Mouse (Mus musculus): ENCODE measurements around the gene Tex38.

Tex38 gene

GRCm38 (mm10) chr4:115777627-115778026 lies 3.2 kb downstream of the Tex38 start:
- no peak for ATAC-seq (ENCODE audit: insufficient number of reproducible peaks, low FRiP score, low TSS enrichment)

GRCm38 (mm10) chr4:115775056-115775455 lies 5.8 kb downstream of the Tex38 start:
- no peak for ATAC-seq (ENCODE audit: insufficient number of reproducible peaks, low FRiP score, low TSS enrichment)

GRCm38 (mm10) chr4:115767647-115768467 lies 13.0 kb downstream of the Tex38 start:
- ATAC-seq (ENCODE audit: insufficient number of reproducible peaks, low FRiP score, low TSS enrichment): no peak

GRCm38 (mm10) chr4:115764581-115764980 lies 16.2 kb downstream of the Tex38 start:
- ATAC-seq (ENCODE audit: insufficient number of reproducible peaks, low FRiP score, low TSS enrichment): no peak

GRCm38 (mm10) chr4:115761206-115761605 lies 19.6 kb downstream of the Tex38 start:
- no peak for ATAC-seq (ENCODE audit: insufficient number of reproducible peaks, low FRiP score, low TSS enrichment)

- ATAC-seq (ENCODE audit: insufficient number of reproducible peaks, low FRiP score, low TSS enrichment): no peak
These were observed 26.0 kb downstream of the Tex38 start for GRCm38 (mm10) chr4:115754851-115755250.

- no peak for ATAC-seq (ENCODE audit: insufficient number of reproducible peaks, low FRiP score, low TSS enrichment)
These were observed 26.7 kb downstream of the Tex38 start for GRCm38 (mm10) chr4:115754101-115754500.

GRCm38 (mm10) chr4:115749336-115749735 lies 31.5 kb downstream of the Tex38 start:
- ATAC-seq (ENCODE audit: insufficient number of reproducible peaks, low FRiP score, low TSS enrichment): no peak

- ATAC-seq (ENCODE audit: insufficient number of reproducible peaks, low FRiP score, low TSS enrichment): no peak
These were observed 32.6 kb downstream of the Tex38 start for GRCm38 (mm10) chr4:115748181-115748580.

- no peak for ATAC-seq (ENCODE audit: insufficient number of reproducible peaks, low FRiP score, low TSS enrichment)
These were observed 37.7 kb downstream of the Tex38 start for GRCm38 (mm10) chr4:115743096-115743495.

GRCm38 (mm10) chr4:115742658-115743057 lies 38.2 kb downstream of the Tex38 start:
- ATAC-seq (ENCODE audit: insufficient number of reproducible peaks, low FRiP score, low TSS enrichment): no peak

- ATAC-seq (ENCODE audit: insufficient number of reproducible peaks, low FRiP score, low TSS enrichment): no peak
These were observed 42.3 kb downstream of the Tex38 start for GRCm38 (mm10) chr4:115738481-115738985.

- peak; percentile 97 for ATAC-seq (ENCODE audit: insufficient number of reproducible peaks, low FRiP score, low TSS enrichment)
These were observed 43.2 kb downstream of the Tex38 start, which contains the start of gene Efcab14 for GRCm38 (mm10) chr4:115737551-115738041. Gene Efcab14, plus strand, starts transcription at chr4:115737744.

- ATAC-seq (ENCODE audit: insufficient number of reproducible peaks, low FRiP score, low TSS enrichment): no peak
These were observed 46.0 kb downstream of the Tex38 start for GRCm38 (mm10) chr4:115734867-115735266.

GRCm38 (mm10) chr4:115733746-115734145 lies 47.1 kb downstream of the Tex38 start:
- no peak for ATAC-seq (ENCODE audit: insufficient number of reproducible peaks, low FRiP score, low TSS enrichment)

- no peak for ATAC-seq (ENCODE audit: insufficient number of reproducible peaks, low FRiP score, low TSS enrichment)
These were observed 48.5 kb downstream of the Tex38 start for GRCm38 (mm10) chr4:115732223-115732818.

GRCm38 (mm10) chr4:115731588-115732222 lies 49.1 kb downstream of the Tex38 start:
- ATAC-seq (ENCODE audit: insufficient number of reproducible peaks, low FRiP score, low TSS enrichment): peak; percentile 49; the same call in 1 of the 2 replicates
